14 mouse cellular contexts compared by ENCODE assay signal in genomic region chr14:79030715-79031114, GRCm38 (mm10).
DNase-seq lines count a peak whose midpoint lies in the region; TF ChIP-seq lines count a peak whose summit lies in the region.
"Had no signal": no experiment of that assay in that cellular context is flagged by ENCODE, and none has a peak within 500 bp of the region (broad histone marks: within the 10 kb centered on the region; RNA-seq: fewer than 3 reads in every experiment).

No protein-coding gene starts in this region.

- H3K27me3 ChIP-seq in kidney, adult 2 months (replicated peaks; ENCODE audit: control insufficient read depth, insufficient read depth, low read length), result no peaks in the 10 kb centered on the region
- H3K27me3 ChIP-seq: heart, embryonic 15.5 days; limb, embryonic 13.5 days; megakaryocyte, embryonic 14.5 days; stomach, embryonic 15.5 days had no signal

- 0 out of 2 replicates have a peak, but pooled peaks have one; percentile 23 for TF ChIP-seq CTCF in kidney, adult 2 months (conservative IDR thresholded peaks at IDR 0.05; ENCODE audit: insufficient read depth, insufficient read length, low read depth, low read length)

- no peaks in the 10 kb centered on the region; the same call in none of the 2 replicates for H3K36me3 ChIP-seq in kidney, adult 2 months (ENCODE audit: control insufficient read depth, insufficient read depth, low read length)
- H3K36me3 ChIP-seq: heart, embryonic 15.5 days; limb, embryonic 13.5 days; stomach, embryonic 15.5 days had no signal

- WGBS in kidney, adult 2 months, result 94% methylated on average over 3 of the region's 3 CpGs

- no peak overlapping the region for H3K27ac ChIP-seq in kidney, adult 2 months (ENCODE audit: insufficient read depth, low read depth, low read length)
- H3K27ac ChIP-seq: heart, embryonic 15.5 days; limb, embryonic 13.5 days; stomach, embryonic 15.5 days had no signal

- no peak for DNase-seq in kidney, adult 2 months
- no peak for DNase-seq in kidney, adult 8-10 months
- peak; percentile 9 for DNase-seq in thymus, postnatal 0 days (ENCODE audit: low spot score)
- DNase-seq in thymus, postnatal 10 days (ENCODE audit: low spot score in 2 of 2), result no peak
- peak; percentile 13 to 18 for DNase-seq in adrenal gland, postnatal 36 days
- peak; percentile 57 for DNase-seq in thymus, postnatal 4 days
- DNase-seq in Muller cell, postnatal 12 days (ENCODE audit: inconsistent ontology term), result no peak
- no peak for DNase-seq in retina, embryonic 14.5 days (ENCODE audit: low spot score)
- DNase-seq: cerebellum, adult 11 months; forebrain, postnatal 0 days had no signal

- no peak overlapping the region for H3K4me3 ChIP-seq in kidney, adult 2 months (ENCODE audit: insufficient read depth, low read depth, low read length)
- H3K4me3 ChIP-seq: heart, embryonic 15.5 days; limb, embryonic 13.5 days; megakaryocyte, embryonic 14.5 days; stomach, embryonic 15.5 days had no signal

- no peaks in the 10 kb centered on the region; the same call in 1 of the 2 replicates for H3K4me1 ChIP-seq in kidney, adult 2 months (ENCODE audit: control insufficient read depth, insufficient read depth, low read length)
- H3K4me1 ChIP-seq: megakaryocyte, embryonic 14.5 days had no signal

- TF ChIP-seq POLR2A in kidney, adult 2 months (IDR thresholded peaks at IDR 0.05; ENCODE audit: low read depth, low read length), result no peak

Comparison
In these comparisons a context has a peak if more than half of its experiments do, and no peak if none do; other contexts are left out.
1. DNase-seq: peak in thymus, postnatal 0 days (single experiment), adrenal gland, postnatal 36 days (2 of 2) and thymus, postnatal 4 days (single experiment); none in kidney, adult 2 months (single experiment), kidney, adult 8-10 months (0 of 2), thymus, postnatal 10 days (0 of 2), Muller cell, postnatal 12 days (single experiment) and retina, embryonic 14.5 days (single experiment).